Mouse (Mus musculus): ENCODE measurements around the gene Gm6370. TPM values are rescaled to one million over a fixed set of nuclear protein-coding genes. Genes with fewer than 3 reads are reported as not detected.
"Not testable (repeated sequence)": the region's sequence is repeated elsewhere in the genome, so short reads cannot be mapped to it uniquely, and the experiment has no call there.

Gm6370 gene
- total RNA-seq (2017), result not detected in 2 replicates

DNA sequence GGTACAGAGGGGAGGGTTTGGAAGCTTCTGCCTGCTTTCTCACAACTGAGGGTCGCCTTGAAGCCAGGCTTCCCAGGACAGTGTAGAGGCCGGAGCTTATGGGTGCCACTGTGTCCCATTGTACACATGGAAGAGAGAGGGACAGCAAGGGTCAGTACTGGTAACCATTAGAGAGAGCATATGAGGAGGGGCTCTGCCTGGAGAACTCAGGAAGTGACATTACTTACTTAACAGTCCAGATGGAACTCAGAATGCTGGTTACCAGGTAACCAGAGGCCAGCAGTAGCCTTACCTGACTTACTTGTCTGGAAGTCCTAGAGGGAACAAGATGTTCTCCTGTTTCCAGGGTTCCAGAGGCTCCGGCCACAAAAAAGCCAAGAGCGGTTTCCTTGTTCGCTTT lies at the start of gene Gm6370:
Gene Gm6370, plus strand, starts transcription at position 301 of the 400 bp plus-strand sequence.
- ATAC-seq (replicated peaks; ENCODE audit: low read depth, poor library complexity, severe bottlenecking), result not testable (repeated sequence)

GRCm38 (mm10) chr5:146442767-146443166 lies 48.4 kb upstream of the Gm6370 start:
- 0 out of 2 replicates have a peak, but pooled peaks have one; percentile 18 for ATAC-seq (replicated peaks; ENCODE audit: low read depth, poor library complexity, severe bottlenecking)

- ATAC-seq (replicated peaks; ENCODE audit: low read depth, poor library complexity, severe bottlenecking), result no peak
Observed at GRCm38 (mm10) chr5:146446633-146447032, 44.5 kb upstream of the Gm6370 start.

DNA sequence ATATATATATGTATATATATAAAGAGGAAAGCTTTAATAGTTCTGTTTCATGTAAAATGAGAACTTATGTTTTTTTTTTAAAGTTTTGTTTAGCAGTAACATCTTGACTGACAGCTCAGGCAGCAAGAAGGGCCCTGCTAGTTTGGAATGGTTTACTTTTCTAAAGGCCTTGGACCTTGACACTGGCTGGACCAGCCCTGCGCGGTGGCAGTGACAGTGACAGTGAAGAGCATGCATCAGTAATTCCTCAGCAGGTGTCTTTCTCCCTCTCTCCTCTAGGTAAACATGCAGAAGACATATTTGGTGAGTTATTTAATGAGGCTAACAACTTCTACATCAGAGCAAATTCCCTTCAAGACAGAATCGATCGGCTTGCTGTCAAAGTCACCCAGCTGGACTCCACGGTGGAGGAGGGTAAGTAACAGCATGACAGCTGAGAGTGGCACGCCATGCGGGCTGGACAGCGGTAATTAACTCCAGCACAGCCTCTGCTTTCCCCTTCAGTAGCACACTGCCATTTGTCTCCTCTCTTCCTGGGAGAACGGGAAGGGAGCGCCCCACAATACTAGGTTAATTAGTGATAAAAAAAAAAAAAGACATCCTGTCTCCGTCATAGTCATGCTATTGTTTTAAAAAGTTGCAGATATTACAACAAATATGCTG lies 39.4 kb upstream of the Gm6370 start:
- ATAC-seq (replicated peaks; ENCODE audit: low read depth, poor library complexity, severe bottlenecking), result no peak

GRCm38 (mm10) chr5:146453556-146453955 lies 37.6 kb upstream of the Gm6370 start:
- ATAC-seq (replicated peaks; ENCODE audit: low read depth, poor library complexity, severe bottlenecking), result no peak

- 0 out of 2 replicates have a peak, but pooled peaks have one; percentile 32 for ATAC-seq (replicated peaks; ENCODE audit: low read depth, poor library complexity, severe bottlenecking)
Observed at GRCm38 (mm10) chr5:146461612-146462011, 29.6 kb upstream of the Gm6370 start.

DNA sequence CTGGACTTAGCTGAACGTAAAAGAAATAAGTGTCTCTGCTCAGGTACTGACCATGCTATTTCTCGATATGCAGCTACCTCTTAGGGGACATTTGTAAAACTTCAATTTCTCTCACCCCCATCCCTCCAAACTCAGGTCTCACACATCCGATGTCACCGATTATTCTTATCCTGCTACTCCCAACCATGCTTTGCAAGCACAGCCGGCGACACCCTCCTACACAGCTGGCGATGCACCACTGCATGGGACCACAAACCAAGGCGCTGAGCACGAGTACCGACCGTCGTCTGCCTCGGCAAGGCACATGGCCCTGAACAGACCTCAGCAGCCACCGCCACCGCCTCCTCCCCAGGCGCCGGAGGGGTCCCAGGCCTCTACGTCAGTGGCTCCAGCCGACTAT lies 24.5 kb upstream of the Gm6370 start:
- no peak for ATAC-seq (replicated peaks; ENCODE audit: low read depth, poor library complexity, severe bottlenecking)

- no peak for ATAC-seq (replicated peaks; ENCODE audit: low read depth, poor library complexity, severe bottlenecking)
Observed at GRCm38 (mm10) chr5:146468311-146468710, 22.9 kb upstream of the Gm6370 start.

DNA sequence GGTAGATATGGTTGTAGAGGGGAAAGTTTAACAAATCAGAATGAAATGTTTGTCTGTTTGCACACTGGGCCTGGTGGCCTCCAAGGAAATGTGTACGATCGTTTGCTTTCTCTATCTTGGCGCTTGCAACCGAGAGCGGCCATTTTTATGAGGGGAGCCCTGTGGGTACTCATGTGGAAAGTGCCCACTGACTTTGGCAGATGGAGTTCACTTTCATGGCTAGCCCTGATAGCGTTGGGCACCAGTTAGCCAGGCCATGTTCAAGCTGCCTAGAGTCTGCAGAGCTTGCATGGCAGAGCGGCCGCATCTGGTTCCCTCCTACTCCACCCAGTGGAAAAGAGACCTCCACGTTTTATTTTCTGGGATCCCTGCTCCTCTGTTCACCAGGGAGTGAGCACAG lies 20.3 kb upstream of the Gm6370 start:
- ATAC-seq (replicated peaks; ENCODE audit: low read depth, poor library complexity, severe bottlenecking), result no peak

- no peak for ATAC-seq (replicated peaks; ENCODE audit: low read depth, poor library complexity, severe bottlenecking)
Observed at GRCm38 (mm10) chr5:146471311-146471710, 19.9 kb upstream of the Gm6370 start.

GRCm38 (mm10) chr5:146471821-146472220 lies 19.3 kb upstream of the Gm6370 start:
- ATAC-seq (replicated peaks; ENCODE audit: low read depth, poor library complexity, severe bottlenecking), result no peak

DNA sequence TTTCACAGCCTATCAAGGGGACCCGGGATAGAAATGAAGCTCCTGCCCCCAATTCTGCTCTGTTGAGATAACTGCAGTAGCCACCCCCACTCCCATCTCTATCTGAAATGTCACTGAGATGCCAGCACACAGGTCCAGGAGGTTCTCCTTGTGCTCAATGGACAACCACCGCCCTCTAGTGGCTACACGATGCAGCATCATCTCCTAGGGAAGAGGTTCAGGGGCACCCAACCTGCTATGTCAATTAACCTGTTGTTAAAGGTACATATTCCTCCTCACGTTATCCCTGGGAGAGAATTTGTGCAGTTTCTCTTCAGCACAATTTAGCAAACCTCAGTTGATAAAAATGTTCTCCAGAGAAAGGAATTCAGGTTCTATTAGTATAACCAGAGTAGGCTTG lies 11.6 kb upstream of the Gm6370 start:
- ATAC-seq (replicated peaks; ENCODE audit: low read depth, poor library complexity, severe bottlenecking), result not testable (repeated sequence)

DNA sequence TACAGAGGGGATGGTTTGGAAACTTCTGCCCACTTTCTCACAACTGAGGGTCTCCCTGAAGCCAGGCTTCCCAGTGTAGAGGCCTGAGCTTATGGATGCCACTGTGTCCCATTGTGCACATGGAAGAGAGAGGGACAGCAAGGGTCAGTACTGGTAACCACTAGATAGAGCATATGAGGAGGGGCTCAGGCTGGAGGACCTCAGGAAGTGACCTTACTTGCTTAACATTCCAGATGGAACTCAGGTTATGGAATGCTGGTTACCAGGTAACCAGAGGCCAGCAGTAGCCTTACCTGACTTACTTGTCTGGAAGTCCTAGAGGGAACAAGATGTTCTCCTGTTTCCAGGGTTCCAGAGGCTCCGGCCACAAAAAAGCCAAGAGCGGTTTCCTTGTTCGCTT lies 9.5 kb upstream of the Gm6370 start, which contains the start of gene Gm6408:
Gene Gm6408, plus strand, starts transcription at position 301 of the 400 bp plus-strand sequence.
- not testable (repeated sequence) for ATAC-seq (replicated peaks; ENCODE audit: low read depth, poor library complexity, severe bottlenecking)

- ATAC-seq (replicated peaks; ENCODE audit: low read depth, poor library complexity, severe bottlenecking), result not testable (repeated sequence)
Observed at GRCm38 (mm10) chr5:146488959-146489358, 2.2 kb upstream of the Gm6370 start.

DNA sequence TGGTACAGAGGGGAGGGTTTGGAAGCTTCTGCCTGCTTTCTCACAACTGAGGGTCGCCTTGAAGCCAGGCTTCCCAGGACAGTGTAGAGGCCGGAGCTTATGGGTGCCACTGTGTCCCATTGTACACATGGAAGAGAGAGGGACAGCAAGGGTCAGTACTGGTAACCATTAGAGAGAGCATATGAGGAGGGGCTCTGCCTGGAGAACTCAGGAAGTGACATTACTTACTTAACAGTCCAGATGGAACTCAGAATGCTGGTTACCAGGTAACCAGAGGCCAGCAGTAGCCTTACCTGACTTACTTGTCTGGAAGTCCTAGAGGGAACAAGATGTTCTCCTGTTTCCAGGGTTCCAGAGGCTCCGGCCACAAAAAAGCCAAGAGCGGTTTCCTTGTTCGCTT lies 10.9 kb downstream of the Gm6370 start, which contains the start of gene 4930449I24Rik:
Gene 4930449I24Rik, plus strand, starts transcription at position 301 of the 400 bp plus-strand sequence.
- ATAC-seq (replicated peaks; ENCODE audit: low read depth, poor library complexity, severe bottlenecking), result not testable (repeated sequence)

- ATAC-seq (replicated peaks; ENCODE audit: low read depth, poor library complexity, severe bottlenecking), result not testable (repeated sequence)
Observed at GRCm38 (mm10) chr5:146513823-146514222, 22.7 kb downstream of the Gm6370 start, which contains the start of gene Gm3402. Gene Gm3402 (plus strand): TSS chr5:146514123.

- ATAC-seq (replicated peaks; ENCODE audit: low read depth, poor library complexity, severe bottlenecking), result not testable (repeated sequence)
Observed at GRCm38 (mm10) chr5:146525501-146525900, 34.3 kb downstream of the Gm6370 start, which contains the start of gene Gm3404. Gene Gm3404 (plus strand): TSS chr5:146525801.

DNA sequence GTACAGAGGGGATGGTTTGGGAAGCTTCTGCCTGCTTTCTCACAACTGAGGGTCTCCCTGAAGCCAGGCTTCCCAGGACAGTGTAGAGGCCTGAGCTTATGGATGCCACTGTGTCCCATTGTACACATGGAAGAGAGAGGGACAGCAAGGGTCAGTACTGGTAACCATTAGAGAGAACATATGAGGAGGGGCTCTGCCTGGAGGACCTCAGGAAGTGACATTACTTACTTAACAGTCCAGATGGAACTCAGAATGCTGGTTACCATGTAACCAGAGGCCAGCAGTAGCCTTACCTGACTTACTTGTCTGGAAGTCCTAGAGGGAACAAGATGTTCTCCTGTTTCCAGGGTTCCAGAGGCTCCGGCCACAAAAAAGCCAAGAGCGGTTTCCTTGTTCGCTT lies 46.2 kb downstream of the Gm6370 start, which contains the start of gene Gm3409:
Gene Gm3409, plus strand, starts transcription at position 301 of the 400 bp plus-strand sequence.
- ATAC-seq (replicated peaks; ENCODE audit: low read depth, poor library complexity, severe bottlenecking), result not testable (repeated sequence)
